Comparison of ENCODE assay signal across 8 mouse cellular contexts in the genomic region with DNA sequence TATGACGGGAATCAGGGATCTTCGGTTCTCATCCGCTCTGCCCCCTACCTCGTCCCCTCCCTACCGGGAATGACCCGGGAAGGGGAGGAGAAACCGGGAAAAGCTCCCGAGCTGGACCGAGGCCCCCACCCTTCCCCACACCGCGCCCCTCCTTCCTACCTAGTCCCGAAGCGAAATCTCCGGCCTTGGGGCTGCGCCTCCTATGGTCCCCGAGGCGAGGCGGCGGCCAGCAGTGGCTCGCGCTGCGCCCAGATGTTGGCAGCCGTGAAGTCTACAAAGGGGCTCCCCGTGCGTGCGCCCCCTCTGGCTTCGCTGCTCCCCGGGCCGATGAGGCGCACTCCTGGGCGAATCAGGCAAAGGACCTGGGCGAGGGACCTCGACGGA. TPM values are rescaled to one million over a fixed set of nuclear protein-coding genes. Genes with fewer than 3 reads are reported as not detected.
A peak's percentile ranks its signal among the peaks of the same experiment; 100 is the strongest.
DNase-seq lines count a peak whose midpoint lies in the region; ATAC-seq and TF ChIP-seq lines count a peak whose summit lies in the region.

No protein-coding gene starts in this region.

- TF ChIP-seq EP300 in heart, postnatal 0 days (IDR thresholded peaks at IDR 0.05; ENCODE audit: low read depth), result no peak

- H3K27me3 ChIP-seq in heart, postnatal 0 days (ENCODE audit: control insufficient read depth, insufficient read depth, low read length), result peaks cover 17% of the 10 kb centered on the region

- intact Hi-C loops in left cerebral cortex, postnatal 4 days (cut with DNase I), result no loop called here

- H3K9ac ChIP-seq in heart, postnatal 0 days (replicated peaks; ENCODE audit: low read depth, low read length), result peak overlapping the region; percentile 82

- peak overlapping the region; percentile 91 for H3K27ac ChIP-seq in heart, postnatal 0 days (ENCODE audit: low read depth)

- H3K4me3 ChIP-seq in heart, postnatal 0 days (ENCODE audit: low read depth, low read length), result peak overlapping the region; percentile 64

- DNase-seq in kidney, adult 9 months, result peak; percentile 44
- DNase-seq in kidney, adult 11 months, result no peak
- peak; percentile 66 for DNase-seq in heart, postnatal 0 days (ENCODE audit: low spot score)
- no peak for DNase-seq in right cerebral cortex, postnatal 14 days
- no peak for DNase-seq in left cerebral cortex, postnatal 4 days
- DNase-seq in testis, postnatal 10 days (ENCODE audit: low spot score), result no peak

- TF ChIP-seq CTCF in heart, postnatal 0 days (IDR thresholded peaks at IDR 0.05; ENCODE audit: low read depth), result peak; percentile 28

- peak overlapping the region; percentile 93 for H3K4me2 ChIP-seq in heart, postnatal 0 days (ENCODE audit: low read depth, low read length)

- H3K9me3 ChIP-seq in heart, postnatal 0 days (replicated peaks; ENCODE audit: control insufficient read depth, low read length), result no peaks in the 10 kb centered on the region

- ATAC-seq in activated CD4-positive, CD25-positive, alpha-beta regulatory T cell, adult 4 months, result peak; percentile 10
- ATAC-seq in heart, postnatal 0 days (ENCODE audit: insufficient read depth, low read depth), result peak; percentile 27
- peak; percentile 8 for ATAC-seq in megakaryocyte progenitor cell, adult 5-6 weeks (replicated peaks; ENCODE audit: poor library complexity)

- 0 out of 2 replicates have a peak, but pooled peaks cover 6% of the 10 kb centered on the region for H3K36me3 ChIP-seq in heart, postnatal 0 days (replicated peaks; ENCODE audit: control insufficient read depth, insufficient read depth, low read length)

- peaks cover 35% of the 10 kb centered on the region for H3K4me1 ChIP-seq in heart, postnatal 0 days (ENCODE audit: control insufficient read depth, insufficient read depth)

- under 1% methylated on average over 34 of the region's 34 CpGs for WGBS in heart, postnatal 0 days

RNA-seq across cellular contexts. Expression of a gene that starts 1.1 kb away (rescaled TPM):
- 10 to 100 TPM; 42.5 to 43.1 TPM for polyA plus RNA-seq in activated CD4-positive, CD25-positive, alpha-beta regulatory T cell, adult 4 months (2017; shearing (Covaris generic))
- total RNA-seq in heart, postnatal 0 days (2014; rRNA removed; ENCODE audit: low replicate concordance), result 5.7 and 13.1 TPM in 2 replicates
- polyA plus RNA-seq in heart, postnatal 0 days (2015; fragmentation: Nextera tagmentation; extraction: Ambion mirVana), result 4.0 and 5.1 TPM in 2 replicates
- total RNA-seq in megakaryocyte progenitor cell, adult 5-6 weeks (2015), result 0.76 and 0.96 TPM in 2 replicates
- total RNA-seq in megakaryocyte progenitor cell, adult 5-6 weeks (2017), result 0.79 and 1.1 TPM in 2 replicates
- total RNA-seq in left cerebral cortex, postnatal 4 days (2021), result 1 to 10 TPM; 3.8 to 4.1 TPM

RNA-seq across cellular contexts. Expression of a gene that starts 17.4 kb away (rescaled TPM):
- 10 to 100 TPM; 34.6 to 38.3 TPM for polyA plus RNA-seq in activated CD4-positive, CD25-positive, alpha-beta regulatory T cell, adult 4 months (2017; shearing (Covaris generic))
- 27.2 and 33.0 TPM in 2 replicates for total RNA-seq in heart, postnatal 0 days (2014; rRNA removed; ENCODE audit: low replicate concordance)
- 20.3 and 21.8 TPM in 2 replicates for polyA plus RNA-seq in heart, postnatal 0 days (2015; fragmentation: Nextera tagmentation; extraction: Ambion mirVana)
- total RNA-seq in megakaryocyte progenitor cell, adult 5-6 weeks (2015), result 13.0 and 14.7 TPM in 2 replicates
- total RNA-seq in megakaryocyte progenitor cell, adult 5-6 weeks (2017), result 15.6 and 18.7 TPM in 2 replicates
- total RNA-seq in left cerebral cortex, postnatal 4 days (2021), result 10 to 100 TPM; 56.9 to 58.6 TPM

Comparison
In these comparisons a context has a peak if more than half of its experiments do, and no peak if none do; other contexts are left out.
1. DNase-seq: peak in kidney, adult 9 months (single experiment) and heart, postnatal 0 days (single experiment); none in kidney, adult 11 months (single experiment), right cerebral cortex, postnatal 14 days (single experiment), left cerebral cortex, postnatal 4 days (single experiment) and testis, postnatal 10 days (single experiment).
2. Peak in every context shown above with its lines, with median percentiles within 50 percentile points of each other: ATAC-seq.